Mouse (Mus musculus) stomach, embryonic 16.5 days (tissue): ENCODE data around the gene Mterf1b. TPM values are rescaled to one million over a fixed set of nuclear protein-coding genes. Genes with fewer than 3 reads are reported as not detected.
"Not testable (repeated sequence)": the region's sequence is repeated elsewhere in the genome, so short reads cannot be mapped to it uniquely, and the experiment has no call there.

Experiments used
- ATAC-seq: fragments of 200-750 bp; cut with Nextera tagmentation; 2 replicates; pipeline ENCODE4 v1.8.0; 2017; ENCODE audit warnings: moderate number of reproducible peaks, moderate TSS enrichment; ENCODE audit not compliant: insufficient read depth, low FRiP score
- H3K27ac ChIP-seq: fragments of 300-500 bp; sonication (generic); 2 replicates; pipeline ENCODE4 v1.5.1; 2014; ENCODE audit warnings: low read length
- H3K27me3 ChIP-seq: fragments of 300-500 bp; sonication (generic); 2 replicates; pipeline ENCODE4 v1.6.1; 2014; ENCODE audit warnings: low read length, control low read depth, mixed read lengths; ENCODE audit not compliant: control insufficient read depth, insufficient read depth
- H3K36me3 ChIP-seq: fragments of 300-500 bp; sonication (generic); 2 replicates; pipeline ENCODE4 v1.6.1; 2014; ENCODE audit warnings: low read length; ENCODE audit not compliant: control insufficient read depth, insufficient read depth
- H3K4me1 ChIP-seq: fragments of 300-500 bp; sonication (generic); 2 replicates; pipeline ENCODE4 v1.6.1; 2014; ENCODE audit warnings: low read length, control low read depth, mixed read lengths; ENCODE audit not compliant: control insufficient read depth, insufficient read depth
- H3K4me2 ChIP-seq: fragments of 300-500 bp; sonication (generic); 2 replicates; pipeline ENCODE4 v1.6.1; 2014; ENCODE audit warnings: low read depth, low read length, mixed read lengths
- H3K4me3 ChIP-seq: fragments of 300-500 bp; sonication (generic); replicated peaks from 2 replicates; pipeline ENCODE4 v1.5.1; 2014; ENCODE audit warnings: mild to moderate bottlenecking, low read length
- H3K9ac ChIP-seq: fragments of 300-500 bp; sonication (generic); 2 replicates; pipeline ENCODE4 v1.6.1; 2014; ENCODE audit warnings: low read length
- H3K9me3 ChIP-seq: fragments of 300-500 bp; sonication (generic); replicated peaks from 2 replicates; pipeline ENCODE4 v1.6.1; 2016; ENCODE audit warnings: low read length, control low read depth; ENCODE audit not compliant: control insufficient read depth
- WGBS: fragments of 180-500 bp; shearing (Covaris S2); extraction: QIAGEN DNeasy Blood & Tissue Kit; methylation state at CpG from one replicate; pipeline ENCODE4 v1.1.7; 2014; 5-methylcytosine and 5-hydroxymethylcytosine counted together
- polyA plus RNA-seq: library from polyadenylated mRNA; unstranded; fragments of >200 nt; fragmentation: Nextera tagmentation; extraction: Ambion mirVana; gene quantifications from 2 replicates; pipeline ENCODE4 v1.2.1, GENCODE M21; 2015

Gene Mterf1b
- 2.8 and 3.2 TPM in 2 replicates for polyA plus RNA-seq

DNA sequence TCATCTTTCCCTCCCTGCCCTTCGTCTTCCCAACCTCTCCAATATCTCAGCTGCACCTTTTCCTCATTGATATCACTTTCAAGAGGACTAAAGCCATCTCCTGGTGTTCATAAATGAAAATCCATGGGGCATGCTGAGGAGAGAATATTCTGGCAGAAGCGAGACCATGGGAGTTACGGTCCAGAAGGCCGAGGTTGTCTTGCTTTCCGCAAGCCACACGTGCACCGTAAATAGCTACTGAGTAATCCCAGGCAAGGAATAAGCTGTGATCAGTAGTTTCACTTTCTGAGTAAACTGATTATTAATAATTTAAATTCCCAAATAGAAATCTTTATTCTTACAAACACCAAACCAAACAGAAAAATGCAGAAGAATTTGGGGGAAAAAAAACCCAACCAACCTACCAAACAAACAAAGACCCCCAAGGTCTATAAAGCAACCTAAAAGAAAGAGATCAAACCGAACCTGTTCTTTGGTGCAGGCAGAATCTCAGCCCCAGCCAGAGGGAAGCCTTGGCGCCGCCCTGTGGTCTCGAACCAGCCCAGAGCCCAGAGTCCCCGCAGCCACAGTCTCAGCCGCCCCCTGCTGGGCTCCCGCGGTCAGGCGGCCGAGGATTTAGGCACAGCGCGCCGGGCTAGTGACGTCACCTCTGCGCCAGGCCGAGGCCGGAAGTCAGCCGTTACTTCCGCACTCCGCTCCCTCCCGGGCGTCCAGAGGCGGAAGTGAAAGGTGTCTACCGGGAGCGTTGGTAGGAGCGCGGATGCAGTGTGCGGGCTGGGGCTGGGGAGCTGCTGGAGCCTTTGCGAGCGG is at the start of gene Mterf1b:
Gene Mterf1b (plus strand): TSS at position 697 of the 810 bp plus-strand sequence.
- H3K4me1 ChIP-seq, H3K36me3 ChIP-seq, H3K9me3 ChIP-seq, H3K27me3 ChIP-seq, H3K27ac ChIP-seq: not testable (repeated sequence)
- 63% methylated on average over 11 of the region's 37 CpGs for WGBS
- Histone ChIP-seq H3K4me3 (peak within 1 kb of the TSS; percentile 47), H3K4me2 (peak within 1 kb of the TSS; percentile 85), H3K9ac (peak within 1 kb of the TSS; percentile 66)
- ATAC-seq = peak; percentile 97

DNA sequence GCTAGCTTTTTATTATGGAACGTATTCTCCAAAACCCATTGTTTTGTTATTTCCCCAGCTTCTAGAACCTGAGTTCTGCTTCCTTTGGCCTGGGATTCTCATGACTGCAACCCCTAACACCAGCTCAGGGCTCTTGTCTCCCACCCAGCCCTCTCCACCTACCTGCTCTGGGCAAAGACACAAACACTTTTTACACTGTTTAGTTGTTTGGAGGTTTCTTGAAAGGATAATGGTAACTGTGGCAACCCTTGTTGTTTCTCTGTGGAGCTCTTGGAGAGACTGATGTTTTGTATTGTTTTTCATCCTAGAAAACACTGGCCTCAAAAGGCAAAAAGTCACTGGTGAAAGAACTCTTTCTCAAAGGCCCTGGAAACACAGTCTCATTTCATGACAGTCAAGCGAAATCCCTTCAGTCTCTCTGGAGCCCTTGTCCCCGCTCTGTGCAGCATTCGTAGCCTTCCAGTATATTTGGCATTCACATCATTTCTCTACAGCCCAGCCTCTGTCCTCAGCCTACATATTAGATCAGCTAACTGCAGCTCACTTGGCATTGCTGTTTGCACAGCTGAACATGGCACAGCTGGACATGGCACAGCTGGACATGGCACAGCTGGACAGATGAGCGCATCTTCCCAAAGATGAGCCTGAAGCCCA is 32.6 kb upstream of the Mterf1b start:
- ATAC-seq, H3K4me3 ChIP-seq, H3K9ac ChIP-seq, H3K27me3 ChIP-seq, H3K4me1 ChIP-seq, H3K36me3 ChIP-seq, H3K27ac ChIP-seq, H3K9me3 ChIP-seq, H3K4me2 ChIP-seq: not testable (repeated sequence)
- WGBS = 85% methylated on average over 4 of the region's 5 CpGs

DNA sequence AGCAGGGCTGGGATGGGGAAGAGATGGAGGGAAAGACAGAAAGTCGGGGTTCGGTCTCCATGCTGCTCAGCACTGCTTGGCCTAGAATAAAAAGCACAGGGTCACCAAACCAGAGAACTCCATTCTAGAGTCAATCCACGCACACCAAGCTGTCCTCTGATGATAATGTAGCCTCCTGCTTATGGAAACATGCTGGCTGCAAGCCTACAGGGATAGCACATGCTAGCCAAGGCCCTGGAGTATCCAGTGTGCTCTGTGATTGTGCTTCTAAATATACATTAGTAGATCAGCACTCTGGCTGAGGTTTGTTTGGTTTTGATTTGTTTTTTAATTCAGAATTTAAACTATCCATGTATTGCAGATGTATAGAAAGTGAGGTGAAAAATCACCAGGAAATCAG is 30.6 kb upstream of the Mterf1b start:
- Histone ChIP-seq H3K9me3 (no peaks in the 10 kb centered on the region), H3K27me3 (no peaks in the 10 kb centered on the region), H3K4me3 (no peak overlapping the region), H3K4me2 (no peak overlapping the region), H3K4me1 (no peaks in the 10 kb centered on the region), H3K36me3 (no peaks in the 10 kb centered on the region), H3K27ac (no peak overlapping the region), H3K9ac (no peak overlapping the region)
- no peak for ATAC-seq
- WGBS = 74% methylated on average over 3 of the region's 3 CpGs

DNA sequence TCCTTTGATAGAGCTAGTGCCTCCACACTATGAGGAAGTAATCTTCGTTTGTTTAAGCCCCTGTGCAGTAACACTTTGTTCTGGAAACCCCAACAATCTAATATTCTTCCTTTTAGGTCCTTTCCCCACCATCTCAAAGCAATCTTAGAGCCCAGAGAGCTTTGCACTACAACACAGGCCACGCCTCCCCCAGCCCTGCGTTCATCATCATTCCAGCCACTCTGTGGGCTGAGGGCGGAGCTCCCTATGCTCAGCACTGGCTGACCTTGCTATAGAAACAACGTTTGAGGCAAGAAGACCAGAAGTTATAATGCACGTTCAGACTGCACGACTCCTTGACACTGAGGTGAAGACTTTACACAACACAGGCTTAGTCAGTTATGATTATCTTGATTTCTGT is 29.7 kb upstream of the Mterf1b start:
- H3K27me3 ChIP-seq = no peaks in the 10 kb centered on the region
- no peak overlapping the region for H3K4me3 ChIP-seq
- H3K9me3 ChIP-seq = no peaks in the 10 kb centered on the region
- no peaks in the 10 kb centered on the region for H3K4me1 ChIP-seq
- no peak overlapping the region for H3K9ac ChIP-seq
- no peak for ATAC-seq
- no peak overlapping the region for H3K4me2 ChIP-seq
- no peaks in the 10 kb centered on the region for H3K36me3 ChIP-seq
- 43% methylated on average over 7 of the region's 7 CpGs for WGBS
- H3K27ac ChIP-seq = no peak overlapping the region

DNA sequence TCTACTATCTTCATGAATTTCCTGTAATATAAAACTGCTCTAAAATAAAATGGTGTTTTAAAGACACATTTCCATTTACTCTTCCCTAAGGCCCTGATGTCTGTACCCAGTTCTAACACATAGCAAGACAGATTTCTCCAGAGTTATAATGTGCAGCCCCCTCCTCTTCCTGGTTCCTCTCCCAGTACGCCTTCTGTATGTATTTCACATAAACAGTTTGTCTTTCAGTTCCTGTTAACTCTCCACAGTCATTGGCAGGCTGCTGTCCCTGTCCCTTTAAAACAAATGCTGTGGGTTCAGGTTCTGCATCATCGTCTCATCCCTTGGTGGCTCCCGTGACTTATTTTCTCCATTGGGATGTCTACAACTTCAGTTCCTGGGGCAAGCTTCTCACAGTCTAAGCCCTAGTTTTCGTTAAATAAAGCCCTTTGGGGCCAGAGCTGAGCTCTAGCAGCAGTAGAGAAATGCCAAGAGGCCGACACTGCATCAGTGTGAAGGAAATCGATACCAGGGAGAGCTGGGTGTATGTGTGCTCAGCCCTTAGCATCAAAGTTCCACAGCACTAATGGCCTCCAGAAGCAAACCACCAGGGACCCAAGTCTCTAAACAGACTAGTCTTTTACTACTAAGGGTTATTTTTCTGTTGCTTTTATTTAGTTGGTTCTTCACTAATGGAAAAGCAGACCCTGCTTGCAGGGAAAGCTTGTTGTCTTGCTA is 24.2 kb upstream of the Mterf1b start:
- not testable (repeated sequence) for H3K4me2 ChIP-seq, H3K9me3 ChIP-seq, H3K27me3 ChIP-seq, H3K9ac ChIP-seq, H3K4me3 ChIP-seq, H3K36me3 ChIP-seq, H3K4me1 ChIP-seq, ATAC-seq, H3K27ac ChIP-seq
- 44% methylated on average over 6 of the region's 6 CpGs for WGBS

DNA sequence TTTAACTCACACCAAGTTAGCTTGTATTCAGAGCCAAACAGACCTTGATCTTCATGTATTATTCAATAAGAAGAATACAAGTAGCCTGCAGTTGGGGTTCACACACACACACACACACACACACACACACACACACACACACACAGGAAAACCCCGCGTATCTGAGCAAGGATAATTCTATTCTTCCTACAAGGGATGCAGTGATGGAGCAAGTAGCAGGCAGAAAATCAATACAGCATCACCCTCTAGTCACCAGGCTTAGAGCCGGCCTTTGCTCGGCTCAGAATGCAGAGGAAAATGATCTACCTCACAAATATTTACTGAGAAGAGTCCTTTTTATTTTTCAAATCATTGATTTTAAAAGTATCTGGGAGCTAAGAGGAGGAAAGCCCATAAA is 23.6 kb upstream of the Mterf1b start:
- WGBS = 61% methylated on average over 4 of the region's 4 CpGs

DNA sequence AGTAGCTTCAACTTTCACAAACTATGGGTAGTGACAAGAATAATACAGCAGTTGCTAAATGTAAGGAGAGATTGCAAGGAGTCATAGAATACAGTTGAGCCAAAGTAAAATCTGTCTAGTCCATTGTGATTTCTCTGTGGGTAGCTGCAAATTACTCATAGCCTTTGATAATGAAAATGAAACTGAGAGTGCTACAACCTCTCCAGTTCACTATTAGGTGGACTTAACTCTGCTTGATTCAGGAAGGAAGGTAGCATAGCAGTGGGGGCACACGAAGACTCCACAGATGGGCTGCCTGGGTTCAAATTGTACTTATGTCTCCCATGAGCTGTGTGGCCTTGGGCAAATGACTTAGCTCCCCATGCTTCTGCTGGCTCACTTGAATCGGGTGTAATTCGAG is 15.7 kb upstream of the Mterf1b start:
- not testable (repeated sequence) for H3K4me1 ChIP-seq, H3K4me2 ChIP-seq, H3K4me3 ChIP-seq, H3K9ac ChIP-seq, H3K27me3 ChIP-seq, H3K27ac ChIP-seq, H3K9me3 ChIP-seq, H3K36me3 ChIP-seq, ATAC-seq
- 82% methylated on average over 3 of the region's 3 CpGs for WGBS

More for the DNA sequence above, 23.6 kb upstream of the Mterf1b start:
- not testable (repeated sequence) for H3K4me3 ChIP-seq, H3K27me3 ChIP-seq, H3K9ac ChIP-seq, H3K4me2 ChIP-seq, H3K36me3 ChIP-seq, H3K4me1 ChIP-seq, H3K27ac ChIP-seq, ATAC-seq, H3K9me3 ChIP-seq

DNA sequence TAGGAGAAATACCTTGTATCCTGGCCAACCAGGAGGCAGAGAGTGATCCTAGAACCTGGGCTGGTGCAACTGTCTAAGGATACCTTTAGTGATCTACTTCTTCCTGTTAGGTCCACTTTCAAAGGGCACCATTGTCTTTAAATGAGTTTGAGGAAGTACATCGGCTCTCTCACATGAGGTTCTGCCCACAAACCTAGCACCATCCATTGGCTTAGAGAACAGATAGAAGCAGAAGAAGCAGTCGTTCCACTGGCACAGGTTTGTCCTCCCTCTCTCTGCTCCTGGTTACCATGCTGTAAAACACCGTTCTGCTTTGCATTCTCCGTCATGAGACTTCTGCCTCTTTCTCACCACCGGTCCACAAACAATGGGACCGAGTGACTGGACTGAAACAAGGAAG is 12.8 kb upstream of the Mterf1b start:
- Histone ChIP-seq H3K27me3 (no peaks in the 10 kb centered on the region), H3K36me3 (no peaks in the 10 kb centered on the region), H3K4me3 (no peak overlapping the region), H3K4me2 (no peak overlapping the region), H3K4me1 (no peaks in the 10 kb centered on the region), H3K9me3 (no peaks in the 10 kb centered on the region), H3K9ac (no peak overlapping the region), H3K27ac (no peak overlapping the region)
- no peak for ATAC-seq
- 83% methylated on average over 6 of the region's 6 CpGs for WGBS

DNA sequence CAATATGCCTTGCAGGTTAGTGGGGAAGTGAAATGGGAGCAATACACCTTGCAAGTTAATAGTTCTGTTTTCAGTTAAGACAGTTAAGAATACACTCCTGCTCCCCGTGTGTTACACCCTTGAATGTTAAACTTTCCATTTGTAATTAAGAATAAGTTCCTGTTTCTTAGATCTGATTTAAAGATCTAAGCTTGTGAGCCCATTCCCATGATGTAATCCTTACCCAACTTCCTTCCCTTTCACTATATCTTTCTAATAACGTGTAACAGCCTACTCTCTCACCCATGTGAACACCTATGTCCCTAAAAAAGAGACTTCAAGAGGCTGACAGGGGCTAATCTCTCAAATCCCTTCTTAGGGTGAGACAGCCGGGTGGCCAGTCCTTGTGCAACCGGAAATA is 5.4 kb upstream of the Mterf1b start:
- H3K9ac ChIP-seq = no peak overlapping the region
- no peak overlapping the region for H3K4me2 ChIP-seq
- H3K4me3 ChIP-seq = no peak overlapping the region
- 62% methylated on average over 4 of the region's 4 CpGs for WGBS
- no peaks in the 10 kb centered on the region for H3K36me3 ChIP-seq
- H3K9me3 ChIP-seq = no peaks in the 10 kb centered on the region
- H3K27me3 ChIP-seq = no peaks in the 10 kb centered on the region
- H3K27ac ChIP-seq = no peak overlapping the region
- no peaks in the 10 kb centered on the region for H3K4me1 ChIP-seq
- ATAC-seq = no peak
